Mouse (Mus musculus): ENCODE results near the gene Gm12666.
"Not testable (repeated sequence)": the region's sequence is repeated elsewhere in the genome, so short reads cannot be mapped to it uniquely, and the experiment has no call there.

Gene Gm12666

DNA sequence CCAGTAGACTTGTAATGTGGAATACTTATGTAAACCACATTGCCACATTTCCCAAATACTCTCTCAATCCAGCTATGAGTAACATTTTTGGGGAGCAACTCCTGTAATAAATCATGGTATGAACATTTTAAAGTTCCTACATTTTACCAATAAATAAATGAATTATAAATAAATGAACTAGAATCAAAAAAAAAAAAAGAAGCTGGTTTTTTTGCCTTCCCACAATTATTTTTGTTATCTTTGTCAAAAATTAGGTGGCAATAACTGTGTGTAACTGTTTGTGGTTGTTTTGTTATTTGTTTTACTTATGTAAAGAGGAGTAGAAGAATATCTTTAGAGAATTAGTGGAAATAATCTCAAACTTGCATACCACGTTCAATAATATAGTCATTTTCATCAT is at the start of gene Gm12666:
Gene Gm12666 (minus strand): TSS at position 101 of the 400 bp plus-strand sequence.
- DNase-seq (ENCODE audit: low spot score): not testable (repeated sequence)

DNA sequence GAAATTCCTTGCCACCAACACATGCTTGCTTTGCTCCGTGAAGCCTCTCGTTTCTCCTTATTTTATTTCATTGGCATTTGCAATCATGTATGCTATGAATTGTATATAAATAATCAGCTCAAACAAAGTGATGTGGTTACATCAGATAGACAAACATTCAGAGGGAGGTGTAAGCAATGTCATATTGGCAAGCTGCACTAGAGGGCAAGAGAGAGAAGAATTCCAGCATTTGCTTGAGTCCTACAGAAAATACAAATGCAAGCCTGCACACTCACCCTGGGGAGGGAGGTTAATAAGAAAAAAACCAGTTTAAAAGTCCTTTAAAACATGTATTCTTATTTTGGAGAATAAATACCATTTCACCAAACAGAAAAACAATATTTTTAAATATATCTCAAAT is 34.8 kb upstream of the Gm12666 start:
- DNase-seq (ENCODE audit: low spot score): no peak

DNA sequence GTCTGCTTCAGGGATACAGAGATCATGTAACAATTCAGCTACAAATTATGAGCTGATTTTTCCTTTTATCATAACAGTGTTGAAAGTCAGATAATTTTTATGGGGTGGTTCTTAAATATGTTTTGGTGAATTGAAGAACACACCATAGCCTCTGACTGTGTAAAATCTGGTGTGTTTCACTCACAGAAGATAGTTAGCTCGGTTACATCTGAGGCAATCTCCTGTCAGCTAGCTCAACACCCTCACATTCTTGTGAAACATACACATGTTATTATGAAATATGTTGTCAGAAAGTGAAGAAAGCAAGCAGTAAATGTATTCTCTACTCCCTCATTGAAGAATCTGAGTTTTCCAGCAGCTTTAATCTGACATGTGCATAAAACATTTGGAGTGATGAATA is 24.7 kb upstream of the Gm12666 start:
- no peak for DNase-seq (ENCODE audit: low spot score)

DNA sequence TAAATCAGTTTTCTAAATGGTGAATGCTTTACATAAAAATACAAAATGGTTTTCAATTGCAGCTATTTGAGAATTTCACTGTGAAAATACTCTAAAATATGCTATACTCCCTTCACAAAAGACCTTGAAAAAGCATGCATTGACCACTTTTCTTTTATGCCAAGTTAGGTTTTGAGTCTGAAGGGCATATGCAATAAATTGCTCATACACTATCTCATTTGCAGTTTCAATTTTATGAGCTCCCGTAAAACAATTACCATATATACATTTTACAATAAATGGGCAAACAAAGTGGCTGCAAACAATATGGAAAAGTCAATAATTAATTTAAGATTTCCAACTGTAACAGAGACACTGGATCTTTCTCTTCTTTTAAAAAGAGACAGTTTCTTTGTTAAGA is 38.9 kb downstream of the Gm12666 start:
- no peak for DNase-seq (ENCODE audit: low spot score)

DNA sequence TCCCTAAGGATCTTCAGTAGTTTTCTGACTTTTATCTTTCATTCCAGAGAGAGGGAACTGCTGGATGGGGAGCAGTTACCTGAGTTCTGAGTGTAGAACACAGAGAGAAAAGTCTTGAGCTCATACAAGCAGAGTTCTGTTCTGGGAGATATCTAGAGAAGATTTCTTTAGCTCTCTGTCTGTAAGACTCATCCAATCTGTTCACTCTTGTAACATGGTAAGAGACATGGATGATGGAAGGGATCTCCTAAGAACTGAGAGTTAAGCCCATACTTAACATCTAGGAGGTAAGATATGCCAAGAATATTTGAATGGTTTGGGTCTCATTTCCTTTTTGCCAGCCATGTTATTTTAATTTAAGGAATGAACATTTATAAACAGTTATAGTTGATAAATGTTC is 44.4 kb downstream of the Gm12666 start, which contains the start of gene Izumo3:
Gene Izumo3 (minus strand): TSS at position 101 of the 400 bp plus-strand sequence.
- no peak for DNase-seq (ENCODE audit: low spot score)
